Mouse (Mus musculus) heart, embryonic 14.5 days (tissue): ENCODE results near the gene Spata31d1b. TPM values are rescaled to one million over a fixed set of nuclear protein-coding genes. Genes with fewer than 3 reads are reported as not detected.

Source experiments
- ATAC-seq: fragments of 200-750 bp; cut with Nextera tagmentation; 2 replicates; pipeline ENCODE4 v1.8.0; 2017; ENCODE audit warnings: low read depth, moderate TSS enrichment; ENCODE audit not compliant: insufficient number of reproducible peaks, insufficient read depth, low FRiP score
- H3K27ac ChIP-seq, 2 experiments: fragments of 200-500 bp in 1 of 2; fragments of 300-500 bp in 1 of 2; sonication (generic) in 1 of 2; replicated peaks in 1 of 2; 2 replicates each; pipeline ENCODE4 v1.5.1; 2012 to 2014; ENCODE audit warnings: low read depth in 2 of 2, low read length in 2 of 2, control low read depth in 1 of 2, mild to moderate bottlenecking in 1 of 2, mixed read lengths in 1 of 2; ENCODE audit not compliant: control insufficient read depth in 1 of 2, insufficient read depth in 1 of 2
- H3K27me3 ChIP-seq: fragments of 300-500 bp; sonication (generic); 2 replicates; pipeline ENCODE4 v1.6.1; 2014; ENCODE audit warnings: mild to moderate bottlenecking, low read length, control low read depth; ENCODE audit not compliant: control insufficient read depth, insufficient read depth
- H3K36me3 ChIP-seq: fragments of 300-500 bp; sonication (generic); 2 replicates; pipeline ENCODE4 v1.6.1; 2014; ENCODE audit warnings: mild to moderate bottlenecking, control low read depth, low read length, mixed read lengths; ENCODE audit not compliant: control insufficient read depth, insufficient read depth
- H3K4me1 ChIP-seq, 2 experiments: fragments of 200-500 bp in 1 of 2; fragments of 300-500 bp in 1 of 2; sonication (generic) in 1 of 2; 2 replicates each; pipeline ENCODE4 v1.6.1; 2012 to 2014; ENCODE audit warnings: low read length in 2 of 2, control low read depth in 1 of 2, mixed read lengths in 1 of 2; ENCODE audit not compliant: control insufficient read depth in 2 of 2, insufficient read depth in 2 of 2
- H3K4me2 ChIP-seq: fragments of 300-500 bp; sonication (generic); 2 replicates; pipeline ENCODE4 v1.6.1; 2014; ENCODE audit warnings: mild to moderate bottlenecking, low read length
- H3K4me3 ChIP-seq, 2 experiments: fragments of 200-500 bp in 1 of 2; fragments of 300-500 bp in 1 of 2; sonication (generic) in 1 of 2; 2 replicates each; pipeline ENCODE4 v1.5.1; 2012 to 2014; ENCODE audit warnings: low read length in 2 of 2, mild to moderate bottlenecking in 2 of 2, control low read depth in 1 of 2, low read depth in 1 of 2, moderate library complexity in 1 of 2; ENCODE audit not compliant: control insufficient read depth in 1 of 2, insufficient read depth in 1 of 2
- H3K9ac ChIP-seq: fragments of 300-500 bp; sonication (generic); 2 replicates; pipeline ENCODE4 v1.6.1; 2014; ENCODE audit warnings: mild to moderate bottlenecking, low read length
- H3K9me3 ChIP-seq: fragments of 300-500 bp; sonication (generic); 2 replicates; pipeline ENCODE4 v1.6.1; 2016; ENCODE audit warnings: low read length, control low read depth; ENCODE audit not compliant: control insufficient read depth
- WGBS: fragments of 180-500 bp; shearing (Covaris S2); extraction: QIAGEN DNeasy Blood & Tissue Kit; methylation state at CpG from one replicate; pipeline ENCODE4 v1.1.7; 2014; 5-methylcytosine and 5-hydroxymethylcytosine counted together
- polyA plus RNA-seq: library from polyadenylated mRNA; unstranded; fragments of >200 nt; fragmentation: Nextera tagmentation; extraction: Ambion mirVana; gene quantifications from 2 replicates; pipeline ENCODE4 v1.2.1, GENCODE M21; 2014

The Spata31d1b gene
- polyA plus RNA-seq, 1 experiment from 2014 or later: not detected

DNA sequence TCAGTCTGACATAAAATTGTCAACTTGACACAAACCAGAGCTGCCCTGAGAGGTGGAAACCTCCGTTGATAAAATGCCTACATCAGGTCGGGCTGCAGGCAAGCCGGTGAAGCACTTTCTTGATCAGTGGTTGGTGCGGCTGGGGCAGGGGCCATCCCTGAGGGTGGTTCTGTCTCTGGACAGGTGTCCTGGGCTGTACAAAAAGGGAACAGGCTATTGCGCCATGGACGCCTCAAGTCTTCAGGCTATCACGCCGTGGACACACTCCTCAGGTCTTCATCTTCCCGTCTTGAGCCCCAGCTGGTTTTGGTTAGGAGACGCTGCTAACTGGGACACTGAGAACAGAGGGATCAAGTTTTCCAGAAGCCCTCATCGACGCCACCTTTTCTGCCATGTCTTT is 38.2 kb downstream of the Spata31d1b start:
- Histone ChIP-seq H3K4me2 (no peak overlapping the region), H3K9me3 (no peaks in the 10 kb centered on the region), H3K27ac (no peak overlapping the region), H3K27me3 (no peaks in the 10 kb centered on the region), H3K4me3 (no peak overlapping the region), H3K4me1 (no peaks in the 10 kb centered on the region), H3K9ac (no peak overlapping the region), H3K36me3 (peaks cover 15% of the 10 kb centered on the region)
- ATAC-seq: no peak
- WGBS: 60% methylated on average over 12 of the region's 12 CpGs

DNA sequence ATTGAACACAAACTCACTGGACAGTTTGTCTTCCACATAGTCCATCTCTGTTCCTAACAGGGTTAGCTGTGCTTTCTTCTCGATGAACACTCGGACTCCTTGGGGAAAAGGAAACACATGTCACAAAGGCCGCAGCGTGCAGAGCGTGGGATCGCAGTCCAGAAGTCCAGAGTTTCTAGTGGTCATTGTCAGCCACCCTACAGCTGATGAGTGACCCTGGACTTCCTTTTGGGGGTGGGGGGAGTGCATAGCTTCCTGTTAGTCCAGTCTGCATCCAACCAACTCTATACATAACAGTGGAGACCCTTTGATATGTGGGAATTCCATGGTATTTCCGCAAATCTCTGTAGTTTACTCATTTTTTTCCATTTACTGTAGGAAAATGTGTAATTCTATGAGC is 44.8 kb downstream of the Spata31d1b start:
- no peaks in the 10 kb centered on the region for H3K4me1 ChIP-seq
- H3K27ac ChIP-seq: peak overlapping the region in 1 of 2 experiments; percentile 51; a peak in 1 of 4 replicates
- 67% methylated on average over 7 of the region's 7 CpGs for WGBS
- no peak for ATAC-seq
- no peak overlapping the region for H3K4me2 ChIP-seq
- no peaks in the 10 kb centered on the region for H3K9me3 ChIP-seq
- H3K27me3 ChIP-seq: no peaks in the 10 kb centered on the region
- H3K4me3 ChIP-seq: no peak overlapping the region
- no peak overlapping the region for H3K9ac ChIP-seq
- peaks cover 71% of the 10 kb centered on the region for H3K36me3 ChIP-seq

DNA sequence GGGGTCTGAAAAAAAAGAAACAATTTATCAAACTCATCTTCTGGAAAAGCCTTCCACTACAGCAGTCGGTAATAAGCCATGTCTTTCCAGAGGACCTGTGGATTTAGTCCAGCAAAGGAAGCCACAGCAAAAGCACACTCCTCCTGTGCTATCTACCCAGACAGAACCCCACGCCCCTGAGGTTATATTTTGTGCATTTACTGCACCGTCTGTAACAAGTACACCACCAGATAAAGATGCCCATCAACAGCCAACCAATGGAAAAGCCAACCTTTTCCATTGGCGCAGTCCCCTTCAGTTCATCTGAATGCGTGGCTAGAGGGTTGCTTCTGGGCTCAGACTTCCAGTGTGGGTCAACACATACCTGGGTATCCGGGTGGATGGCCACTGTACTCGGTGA is 50.7 kb downstream of the Spata31d1b start:
- H3K9ac ChIP-seq: no peak overlapping the region
- H3K36me3 ChIP-seq: peaks cover 66% of the 10 kb centered on the region
- 89% methylated on average over 7 of the region's 7 CpGs for WGBS
- no peak overlapping the region for H3K4me2 ChIP-seq
- H3K4me1 ChIP-seq: peaks cover 16 to 32% of the 10 kb centered on the region in 2 experiments
- no peak overlapping the region for H3K27ac ChIP-seq
- no peaks in the 10 kb centered on the region for H3K27me3 ChIP-seq
- no peak overlapping the region for H3K4me3 ChIP-seq
- ATAC-seq: no peak
- no peaks in the 10 kb centered on the region for H3K9me3 ChIP-seq

DNA sequence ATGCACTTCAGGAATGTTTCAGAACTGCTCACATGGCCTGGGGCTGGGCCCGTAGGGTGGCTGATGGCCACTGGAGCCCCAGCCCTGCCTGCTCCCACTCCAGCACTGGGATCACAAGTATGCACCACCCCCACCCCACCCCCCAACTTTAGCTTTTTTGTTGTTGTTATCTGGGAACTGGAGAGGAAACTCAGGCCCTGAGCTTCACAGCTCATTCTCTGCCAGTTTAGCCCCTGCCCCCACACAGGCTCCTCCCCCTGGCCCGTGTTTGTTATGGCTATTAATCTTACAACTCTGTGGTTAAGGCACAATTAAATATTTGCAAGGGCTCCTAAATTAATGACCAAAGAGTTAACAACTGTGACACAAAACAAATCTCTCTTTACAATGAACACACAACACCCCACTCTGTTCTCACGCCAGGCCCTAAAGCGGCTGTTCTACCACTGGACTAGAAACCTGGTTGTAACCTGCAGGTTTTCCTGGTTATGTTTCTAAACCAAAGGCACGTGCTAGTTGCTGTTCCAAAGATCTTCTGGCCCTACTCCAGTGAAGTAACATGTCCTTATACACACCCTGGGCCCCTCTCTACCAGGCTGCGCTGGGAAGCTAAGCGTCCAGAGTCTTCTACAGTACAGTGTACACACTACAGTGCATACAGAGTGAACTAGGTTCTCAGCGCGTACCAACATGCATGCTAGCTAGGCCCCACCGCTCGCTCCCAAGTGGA is 54.9 kb downstream of the Spata31d1b start:
- peak overlapping the region; percentile 65 for H3K4me2 ChIP-seq
- WGBS: 56% methylated on average over 11 of the region's 11 CpGs
- ATAC-seq: no peak

DNA sequence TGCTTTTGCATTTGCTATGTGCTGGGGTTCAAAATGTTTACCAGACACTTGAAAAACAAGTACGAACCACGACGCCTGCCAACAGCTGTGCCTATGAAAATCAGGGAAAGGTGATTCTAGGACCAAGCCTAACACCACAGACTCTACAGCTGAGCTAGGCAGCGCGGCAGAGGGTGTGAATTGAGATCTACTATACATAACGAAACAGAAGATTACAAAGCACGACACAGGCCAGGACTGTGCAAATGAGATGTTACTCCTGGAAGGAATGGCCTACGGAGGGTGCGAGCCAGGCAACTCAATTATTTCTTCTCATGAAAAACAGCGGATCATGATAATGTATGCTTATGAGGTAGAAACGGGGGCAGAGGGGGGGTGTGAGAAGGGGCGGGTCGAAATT is 56.4 kb downstream of the Spata31d1b start:
- no peaks in the 10 kb centered on the region for H3K9me3 ChIP-seq
- peak overlapping the region; percentile 77 to 90 for H3K4me3 ChIP-seq
- H3K4me1 ChIP-seq: peaks cover 25 to 42% of the 10 kb centered on the region in 2 experiments
- no peak for ATAC-seq
- H3K27me3 ChIP-seq: no peaks in the 10 kb centered on the region
- H3K4me2 ChIP-seq: peak overlapping the region; percentile 65
- 11% methylated on average over 13 of the region's 13 CpGs for WGBS
- peak overlapping the region; percentile 58 to 96; a peak in 3 of 4 replicates for H3K27ac ChIP-seq
- H3K9ac ChIP-seq: peak overlapping the region; percentile 94
- H3K36me3 ChIP-seq: peaks cover 29% of the 10 kb centered on the region

More for the DNA sequence above, 54.9 kb downstream of the Spata31d1b start:
- Histone ChIP-seq H3K27ac (peak overlapping the region in 1 of 2 experiments; percentile 52; a peak in 3 of 4 replicates), H3K4me1 (peaks cover 25 to 45% of the 10 kb centered on the region in 2 experiments), H3K9me3 (no peaks in the 10 kb centered on the region), H3K4me3 (peak overlapping the region; percentile 6 to 16; a peak in 3 of 4 replicates), H3K9ac (peak overlapping the region; percentile 35), H3K36me3 (peaks cover 28% of the 10 kb centered on the region), H3K27me3 (no peaks in the 10 kb centered on the region)

Other genes with a start within 250 kb of the Spata31d1b start
- gene Agtpbp1, start 127.1 kb upstream of the Spata31d1b start, polyA plus RNA-seq: 14.9 and 15.1 TPM in 2 replicates
- gene Naa35, start 127.0 kb upstream of the Spata31d1b start, polyA plus RNA-seq: 54.4 and 70.3 TPM in 2 replicates
- 46.6 and 49.2 TPM in 2 replicates for gene Golm1, start 36.5 kb upstream of the Spata31d1b start, polyA plus RNA-seq
- not detected in 2 replicates for gene 4921517D22Rik, start 18.2 kb upstream of the Spata31d1b start, polyA plus RNA-seq
- gene Spata31d1a, start 2.0 kb upstream of the Spata31d1b start, polyA plus RNA-seq: 0.05 TPM in 1 of 2 replicates, not detected in the other
- not detected in 2 replicates for gene Spata31d1d, start 19.5 kb downstream of the Spata31d1b start, polyA plus RNA-seq
- 0.27 TPM in 1 of 2 replicates, not detected in the other for gene 1700014D04Rik, start 34.5 kb downstream of the Spata31d1b start, polyA plus RNA-seq
- 213 and 236 TPM in 2 replicates for gene Isca1, start 57.5 kb downstream of the Spata31d1b start, polyA plus RNA-seq
- gene Gm49354, start 70.0 kb downstream of the Spata31d1b start, polyA plus RNA-seq: not detected in 2 replicates
- 35.0 and 35.1 TPM in 2 replicates for gene Tut7, start 110.9 kb downstream of the Spata31d1b start, polyA plus RNA-seq